Mouse (Mus musculus): ENCODE measurements around the gene Nbl1. TPM values are rescaled to one million over a fixed set of nuclear protein-coding genes. Genes with fewer than 3 reads are reported as not detected.

The Nbl1 gene
- total and polyA plus RNA-seq, 2 experiments from 2014 or later, result 56.7 to 57.6 TPM

DNA sequence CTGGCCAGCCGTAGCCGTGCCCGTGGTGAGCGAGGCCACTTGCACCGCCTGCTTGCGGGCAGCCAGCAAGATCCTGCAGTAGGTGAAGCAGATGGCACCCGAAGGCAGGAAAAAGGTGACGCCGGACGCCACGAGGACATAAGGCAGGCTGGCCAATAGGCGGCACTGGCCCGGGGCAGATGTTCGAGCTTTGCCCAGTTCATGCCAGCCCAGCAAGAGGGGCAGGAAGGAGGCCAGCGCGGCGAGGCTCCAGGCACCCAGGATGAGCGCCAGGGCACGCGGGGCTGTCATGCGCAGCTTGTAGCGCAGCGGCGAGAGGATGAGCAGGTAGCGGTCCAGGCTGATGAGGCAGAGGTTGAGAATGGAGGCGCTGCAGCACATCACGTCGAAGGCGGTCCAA lies 18.7 kb downstream of the Nbl1 start:
- 0 out of 2 replicates have a peak, but pooled peaks cover 4% of the 10 kb centered on the region for H3K4me1 ChIP-seq (ENCODE audit: insufficient read depth)
- peaks cover 12% of the 10 kb centered on the region for H3K27me3 ChIP-seq (ENCODE audit: insufficient read depth, low read length)
- H3K27ac ChIP-seq (ENCODE audit: low read depth, low read length), result no peak overlapping the region
- H3K4me2 ChIP-seq (ENCODE audit: low read depth), result peak overlapping the region; percentile 90; the same call in 1 of the 2 replicates
- TF ChIP-seq CTCF (IDR thresholded peaks at IDR 0.05; ENCODE audit: low read depth), result no peak; the same call in 1 of the 2 replicates
- no peak overlapping the region for H3K9ac ChIP-seq
- WGBS, result 22% methylated on average over 29 of the region's 29 CpGs
- no peaks in the 10 kb centered on the region for H3K36me3 ChIP-seq (ENCODE audit: insufficient read depth)
- peak overlapping the region; percentile 61; the same call in 1 of the 2 replicates for H3K4me3 ChIP-seq (ENCODE audit: low read depth, low read length)
- DNase-seq, result no peak
- ATAC-seq, result no peak
- no peaks in the 10 kb centered on the region for H3K9me3 ChIP-seq (ENCODE audit: low read length)

DNA sequence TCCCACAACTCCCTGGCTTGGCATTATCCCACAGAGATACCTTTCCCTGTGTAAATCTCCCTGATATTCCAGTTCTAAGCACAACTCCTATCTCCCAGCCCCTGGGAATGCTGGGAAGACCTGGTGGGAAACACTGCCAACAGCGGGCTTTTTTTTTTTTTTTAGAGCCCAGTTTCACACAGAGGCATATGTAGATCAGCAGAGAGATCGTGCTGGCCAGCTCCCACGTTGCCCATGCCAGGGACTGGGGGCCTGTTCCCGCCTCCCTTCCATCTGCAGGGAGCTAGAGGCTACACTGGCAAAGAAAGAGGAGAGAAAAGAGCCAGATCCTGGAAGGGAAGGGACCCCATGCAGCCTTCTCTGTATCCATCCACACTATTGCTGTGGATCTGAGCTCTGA lies 24.5 kb downstream of the Nbl1 start:
- Histone ChIP-seq H3K4me1 (ENCODE audit: insufficient read depth) (no peaks in the 10 kb centered on the region), H3K9me3 (ENCODE audit: low read length) (no peaks in the 10 kb centered on the region), H3K4me2 (ENCODE audit: low read depth) (no peak overlapping the region), H3K27me3 (ENCODE audit: insufficient read depth, low read length) (no peaks in the 10 kb centered on the region), H3K27ac (ENCODE audit: low read depth, low read length) (no peak overlapping the region), H3K36me3 (ENCODE audit: insufficient read depth) (no peaks in the 10 kb centered on the region), H3K9ac (no peak overlapping the region), H3K4me3 (ENCODE audit: low read depth, low read length) (no peak overlapping the region)
- peak; percentile 54 for DNase-seq
- 19% methylated on average over 4 of the region's 4 CpGs for WGBS
- no peak for TF ChIP-seq CTCF (IDR thresholded peaks at IDR 0.05; ENCODE audit: low read depth)
- ATAC-seq, result peak; percentile 71

DNA sequence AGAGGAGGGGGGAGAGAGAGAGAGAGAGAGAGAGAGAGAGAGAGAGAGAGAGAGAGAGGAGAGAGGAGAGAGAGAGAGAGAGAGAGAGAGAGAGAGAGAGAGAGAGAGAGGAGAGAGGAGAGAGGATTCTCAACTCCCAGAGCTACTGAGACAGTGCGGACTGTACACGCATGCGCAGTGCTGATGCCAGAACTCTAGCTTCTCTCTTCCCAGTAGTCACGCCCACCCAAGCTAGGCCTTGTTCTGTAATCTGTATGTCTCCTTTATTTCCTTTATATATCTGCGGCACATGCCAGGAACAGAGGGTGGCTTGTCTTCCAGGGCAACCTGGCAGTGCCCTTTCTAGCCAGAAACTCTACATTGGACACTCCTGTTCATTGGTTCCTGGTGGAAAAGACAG lies 28.0 kb downstream of the Nbl1 start:
- no peaks in the 10 kb centered on the region for H3K27me3 ChIP-seq (ENCODE audit: insufficient read depth, low read length)
- H3K36me3 ChIP-seq (ENCODE audit: insufficient read depth), result no peaks in the 10 kb centered on the region
- H3K4me2 ChIP-seq (ENCODE audit: low read depth), result no peak overlapping the region
- TF ChIP-seq CTCF (IDR thresholded peaks at IDR 0.05; ENCODE audit: low read depth), result no peak
- H3K4me3 ChIP-seq (ENCODE audit: low read depth, low read length), result no peak overlapping the region
- H3K9me3 ChIP-seq (ENCODE audit: low read length), result no peaks in the 10 kb centered on the region
- H3K27ac ChIP-seq (ENCODE audit: low read depth, low read length), result no peak overlapping the region
- 83% methylated on average over 5 of the region's 5 CpGs for WGBS
- no peak overlapping the region for H3K9ac ChIP-seq
- ATAC-seq (no peak), DNase-seq (no peak)
- H3K4me1 ChIP-seq (ENCODE audit: insufficient read depth), result no peaks in the 10 kb centered on the region

DNA sequence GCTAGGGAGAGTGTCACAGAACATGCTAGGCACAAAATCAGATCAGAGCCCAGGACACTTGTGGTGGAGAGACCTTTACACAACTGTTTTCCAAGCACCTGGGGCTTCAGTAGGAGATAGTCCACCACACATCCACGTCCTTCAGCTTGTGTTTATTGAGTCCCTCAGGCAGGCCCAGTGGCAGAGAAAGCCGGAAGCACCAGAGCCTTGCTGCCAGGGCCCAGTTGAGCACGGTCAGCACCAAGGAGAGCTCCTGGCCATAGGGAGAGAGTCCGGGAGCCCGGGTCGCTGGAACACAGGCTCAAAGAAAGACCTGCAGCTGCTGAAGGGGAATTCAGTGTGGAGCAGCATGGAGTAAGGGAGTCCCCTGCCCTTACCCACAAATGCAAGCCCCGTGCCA lies 33.2 kb downstream of the Nbl1 start:
- Histone ChIP-seq H3K4me2 (ENCODE audit: low read depth) (no peak overlapping the region), H3K4me1 (ENCODE audit: insufficient read depth) (peaks cover 3% of the 10 kb centered on the region; the same call in 1 of the 2 replicates), H3K27me3 (ENCODE audit: insufficient read depth, low read length) (no peaks in the 10 kb centered on the region), H3K9me3 (ENCODE audit: low read length) (no peaks in the 10 kb centered on the region), H3K36me3 (ENCODE audit: insufficient read depth) (no peaks in the 10 kb centered on the region), H3K9ac (no peak overlapping the region), H3K4me3 (ENCODE audit: low read depth, low read length) (no peak overlapping the region), H3K27ac (ENCODE audit: low read depth, low read length) (no peak overlapping the region)
- 14% methylated on average over 7 of the region's 7 CpGs for WGBS
- no peak for TF ChIP-seq CTCF (IDR thresholded peaks at IDR 0.05; ENCODE audit: low read depth)
- ATAC-seq (no peak), DNase-seq (no peak)

DNA sequence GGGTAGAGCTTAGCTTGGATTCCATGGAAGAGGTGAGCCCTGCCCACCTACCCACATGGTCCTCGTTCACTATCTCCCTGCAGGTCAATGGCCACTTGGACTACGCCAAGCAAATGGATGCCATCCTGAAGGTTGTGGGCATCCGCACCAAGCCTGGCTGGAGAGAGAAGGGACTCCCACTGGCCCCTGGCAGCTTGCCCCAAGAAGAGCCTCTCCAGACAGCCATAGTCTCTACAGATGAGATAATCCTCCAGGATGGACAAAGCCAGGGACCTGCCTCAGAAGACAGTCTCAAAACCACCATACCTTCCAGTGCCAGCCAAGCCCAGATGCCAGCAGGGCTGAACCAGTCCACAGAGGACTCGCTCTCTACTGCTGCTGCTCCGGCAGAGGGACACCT lies 34.8 kb downstream of the Nbl1 start:
- no peak overlapping the region for H3K4me2 ChIP-seq (ENCODE audit: low read depth)
- TF ChIP-seq CTCF (IDR thresholded peaks at IDR 0.05; ENCODE audit: low read depth), result no peak

DNA sequence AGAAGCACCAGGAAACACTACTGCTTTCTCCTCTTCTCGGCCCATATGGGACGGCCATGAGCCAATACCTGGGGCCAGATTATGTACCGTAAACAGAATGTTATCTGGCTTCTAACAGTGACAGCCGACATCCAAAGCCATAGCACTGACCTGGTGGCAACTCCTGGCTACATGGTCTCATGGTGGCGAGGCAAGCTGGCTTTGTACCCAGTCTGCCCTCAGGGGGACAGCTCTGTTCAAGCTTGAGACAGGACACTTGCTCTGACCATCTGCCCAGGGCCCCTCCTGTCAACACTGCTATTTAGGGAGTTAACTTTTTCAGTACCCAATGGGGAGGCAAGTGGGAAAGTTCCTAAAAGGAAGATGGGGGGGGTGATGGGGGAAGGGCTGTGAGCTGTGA lies 35.5 kb downstream of the Nbl1 start:
- no peak overlapping the region for H3K27ac ChIP-seq (ENCODE audit: low read depth, low read length)
- H3K27me3 ChIP-seq (ENCODE audit: insufficient read depth, low read length), result no peaks in the 10 kb centered on the region
- 69% methylated on average over 5 of the region's 5 CpGs for WGBS
- peaks cover 3% of the 10 kb centered on the region; the same call in 1 of the 2 replicates for H3K4me1 ChIP-seq (ENCODE audit: insufficient read depth)
- no peak for ATAC-seq
- TF ChIP-seq CTCF (IDR thresholded peaks at IDR 0.05; ENCODE audit: low read depth), result no peak
- H3K9ac ChIP-seq, result no peak overlapping the region
- H3K4me2 ChIP-seq (ENCODE audit: low read depth), result no peak overlapping the region
- no peak overlapping the region for H3K4me3 ChIP-seq (ENCODE audit: low read depth, low read length)
- DNase-seq, result no peak
- no peaks in the 10 kb centered on the region for H3K9me3 ChIP-seq (ENCODE audit: low read length)
- no peaks in the 10 kb centered on the region for H3K36me3 ChIP-seq (ENCODE audit: insufficient read depth)

More for the DNA sequence above, 34.8 kb downstream of the Nbl1 start:
- DNase-seq, result no peak
- no peak overlapping the region for H3K27ac ChIP-seq (ENCODE audit: low read depth, low read length)
- no peak for ATAC-seq
- H3K4me3 ChIP-seq (ENCODE audit: low read depth, low read length), result no peak overlapping the region
- no peaks in the 10 kb centered on the region for H3K9me3 ChIP-seq (ENCODE audit: low read length)
- 90% methylated on average over 5 of the region's 5 CpGs for WGBS
- no peaks in the 10 kb centered on the region for H3K27me3 ChIP-seq (ENCODE audit: insufficient read depth, low read length)
- H3K36me3 ChIP-seq (ENCODE audit: insufficient read depth), result no peaks in the 10 kb centered on the region
- no peak overlapping the region for H3K9ac ChIP-seq
- peaks cover 3% of the 10 kb centered on the region; the same call in 1 of the 2 replicates for H3K4me1 ChIP-seq (ENCODE audit: insufficient read depth)

DNA sequence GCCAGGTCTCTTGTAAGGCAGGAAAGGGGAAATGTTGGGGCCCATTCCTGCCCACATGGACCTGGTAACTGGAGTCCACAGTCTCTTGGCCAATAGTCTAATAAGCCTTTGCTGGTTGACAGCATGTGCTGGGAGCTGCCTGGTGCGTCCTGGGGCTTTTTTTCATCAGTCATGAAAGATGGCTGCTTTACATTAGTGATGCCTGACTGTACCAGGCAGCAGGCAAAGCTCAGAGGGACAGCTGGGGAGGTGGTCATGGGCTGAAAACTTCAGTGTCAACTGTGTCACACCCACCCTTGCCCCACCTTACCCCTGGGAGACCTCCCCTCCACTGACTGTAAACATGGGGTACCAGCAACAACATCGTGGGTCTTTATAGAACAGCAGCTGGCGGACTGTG lies 37.0 kb downstream of the Nbl1 start:
- Histone ChIP-seq H3K36me3 (ENCODE audit: insufficient read depth) (no peaks in the 10 kb centered on the region), H3K27ac (ENCODE audit: low read depth, low read length) (no peak overlapping the region), H3K4me2 (ENCODE audit: low read depth) (no peak overlapping the region), H3K9me3 (ENCODE audit: low read length) (no peaks in the 10 kb centered on the region), H3K4me3 (ENCODE audit: low read depth, low read length) (no peak overlapping the region), H3K4me1 (ENCODE audit: insufficient read depth) (peaks cover 3% of the 10 kb centered on the region; the same call in 1 of the 2 replicates), H3K9ac (0 out of 2 replicates have a peak overlapping the region, but pooled peaks have one; percentile 10), H3K27me3 (ENCODE audit: insufficient read depth, low read length) (no peaks in the 10 kb centered on the region)
- ATAC-seq (no peak), DNase-seq (no peak)
- 54% methylated on average over 3 of the region's 3 CpGs for WGBS
- TF ChIP-seq CTCF (IDR thresholded peaks at IDR 0.05; ENCODE audit: low read depth), result no peak

All from forebrain, postnatal 0 days (tissue).